Mouse (Mus musculus): ENCODE data around the gene Eid1.

- TF ChIP-seq CTCF (IDR thresholded peaks at IDR 0.05; ENCODE audit: extremely low read depth, insufficient read depth, insufficient read length, insufficient replicate concordance) (no peak), POLR2A (IDR thresholded peaks at IDR 0.05; ENCODE audit: low read depth, low read length) (no peak)
Measured at GRCm38 (mm10) chr2:125683895-125684294, 11.0 kb downstream of the Eid1 start.

All from spleen, adult 2 months (tissue).